Mouse (Mus musculus): ENCODE measurements around the gene A730049H05Rik.

Gene A730049H05Rik

GRCm38 (mm10) chr6:92816311-92816751 is at the start of gene A730049H05Rik:
TSS of gene A730049H05Rik (plus strand) at chr6:92816478.
- DNase-seq (ENCODE audit: low spot score) = no peak

DNA sequence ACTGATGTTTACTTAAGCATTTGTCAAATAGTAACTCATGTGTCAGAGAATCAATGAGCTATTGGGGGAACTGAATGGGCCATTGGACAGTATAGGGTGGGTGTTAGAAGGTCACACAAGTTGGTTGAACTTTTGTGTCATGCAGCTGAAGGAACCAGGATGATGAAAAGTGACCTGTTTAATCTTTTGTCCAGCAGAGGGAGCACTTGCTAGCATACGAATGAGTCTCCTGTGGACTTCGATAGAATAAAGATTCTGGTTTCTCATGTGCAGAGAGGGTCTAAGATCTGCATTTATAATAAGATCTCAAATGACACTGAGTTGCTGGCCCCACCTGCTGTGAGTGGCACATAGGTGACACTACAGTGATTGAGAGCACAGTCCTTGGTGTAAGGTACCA is 39.9 kb upstream of the A730049H05Rik start:
- no peak for DNase-seq (ENCODE audit: low spot score)

- DNase-seq (ENCODE audit: low spot score) = no peak
These were observed 36.9 kb upstream of the A730049H05Rik start for GRCm38 (mm10) chr6:92779140-92779934.

DNA sequence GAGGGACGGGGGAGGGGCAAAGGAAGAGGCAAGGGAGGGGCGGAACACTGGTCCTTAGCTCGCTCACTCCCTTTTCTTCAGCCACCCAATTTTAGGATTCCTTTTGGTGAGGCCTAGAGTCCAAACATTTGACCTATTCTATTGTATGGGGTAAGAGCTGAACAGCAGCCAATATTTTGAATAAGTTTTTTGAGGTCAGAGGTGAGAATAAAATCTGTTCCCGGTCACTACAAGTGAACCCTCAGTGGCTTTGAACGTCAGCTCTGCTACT is 36.4 kb upstream of the A730049H05Rik start:
- no peak for DNase-seq (ENCODE audit: low spot score)

DNA sequence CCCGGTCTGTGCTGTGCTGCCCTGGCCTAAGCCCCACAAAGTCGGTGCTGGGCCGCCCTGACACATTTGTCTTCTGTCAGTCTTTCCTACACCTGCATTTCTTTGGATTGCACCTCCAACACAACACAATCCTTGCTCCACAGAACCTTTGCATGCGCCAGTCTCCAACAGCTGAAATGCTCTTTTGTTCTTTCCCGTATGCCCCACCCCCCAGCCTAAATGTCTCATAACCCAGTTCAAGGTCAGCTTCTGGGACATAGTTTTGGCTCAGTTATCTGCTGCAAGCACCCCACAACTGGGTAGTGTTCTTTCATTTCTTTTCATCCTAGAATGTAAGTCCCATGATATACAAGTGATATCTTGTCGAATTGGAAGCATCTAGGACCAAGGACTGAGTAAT is 34.8 kb upstream of the A730049H05Rik start:
- DNase-seq (ENCODE audit: low spot score) = no peak

DNA sequence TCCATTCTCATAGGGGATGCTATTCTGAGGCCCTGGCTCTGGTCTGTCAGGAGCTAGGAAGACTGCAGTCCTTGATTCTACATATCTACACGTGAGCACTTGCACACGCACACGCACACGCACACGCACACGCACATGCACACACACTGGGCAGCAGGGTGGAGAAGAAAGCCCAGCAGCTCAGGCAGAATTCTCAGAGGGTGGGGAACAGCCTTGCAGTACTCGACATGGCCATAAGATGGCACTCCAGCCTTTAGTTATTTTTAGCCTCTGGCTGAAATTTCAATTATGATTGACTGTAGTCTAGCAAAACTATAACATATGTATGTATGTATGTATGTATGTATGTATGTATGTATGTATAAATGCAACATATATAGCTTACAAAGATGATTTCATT is 31.5 kb upstream of the A730049H05Rik start:
- DNase-seq (ENCODE audit: low spot score) = peak; percentile 37

DNA sequence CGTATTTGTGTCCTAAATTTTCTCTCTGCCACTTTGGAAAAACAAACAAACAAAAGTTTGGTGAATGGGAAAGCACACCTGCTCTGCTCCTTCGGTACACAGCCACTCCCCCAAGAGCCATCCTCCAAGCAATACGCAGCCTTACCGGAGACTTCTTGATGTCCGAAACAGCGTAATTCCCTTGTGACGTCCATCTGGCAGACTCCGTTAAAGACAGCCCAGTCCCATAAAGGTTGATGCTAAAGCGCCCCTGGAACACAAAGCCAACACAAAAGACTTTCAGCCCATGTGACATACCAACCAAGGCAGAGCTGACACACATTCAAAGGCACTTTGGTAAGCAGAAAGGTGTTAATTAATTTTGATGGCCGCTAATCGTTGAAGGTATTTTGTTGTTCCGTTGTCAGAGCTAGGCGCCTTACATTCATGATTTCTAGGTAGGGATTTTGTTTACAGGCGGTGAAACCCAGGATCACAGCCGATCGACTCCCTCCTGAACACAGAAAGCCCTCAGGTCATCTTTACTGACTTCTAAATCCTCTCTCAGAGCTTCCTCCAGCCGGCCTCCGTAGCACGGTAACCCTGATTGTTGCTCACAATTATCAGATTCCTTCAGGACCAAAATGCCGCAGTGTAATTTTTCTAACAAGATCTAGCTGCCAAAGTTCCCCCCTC is 29.4 kb upstream of the A730049H05Rik start:
- DNase-seq (ENCODE audit: low spot score) = no peak

- DNase-seq (ENCODE audit: low spot score) = peak; percentile 87
These were observed 28.9 kb upstream of the A730049H05Rik start for GRCm38 (mm10) chr6:92787376-92787712.

GRCm38 (mm10) chr6:92793804-92794203 is 22.5 kb upstream of the A730049H05Rik start:
- no peak for DNase-seq (ENCODE audit: low spot score)

- DNase-seq (ENCODE audit: low spot score) = no peak
These were observed 14.8 kb upstream of the A730049H05Rik start for GRCm38 (mm10) chr6:92801462-92801861.

DNA sequence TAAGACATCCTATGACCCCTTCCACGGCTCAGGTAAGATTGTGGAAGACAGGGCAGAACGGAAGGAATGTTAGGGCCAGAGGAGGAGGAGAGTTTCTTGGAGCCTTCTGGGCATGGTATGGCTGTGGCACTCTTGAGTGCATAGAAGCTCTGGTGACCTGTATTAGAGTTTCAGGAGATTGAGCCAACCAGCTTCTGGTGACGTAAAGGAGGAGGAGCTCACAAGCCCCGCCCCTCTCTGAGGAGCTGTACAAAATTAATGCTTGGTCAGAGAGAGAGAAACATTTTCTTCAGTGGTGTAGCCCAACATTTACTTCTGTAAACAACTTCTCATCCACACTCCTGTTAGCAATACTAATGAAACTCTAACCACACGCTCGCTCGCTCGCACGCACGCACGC is 13.9 kb upstream of the A730049H05Rik start:
- no peak for DNase-seq (ENCODE audit: low spot score)

DNA sequence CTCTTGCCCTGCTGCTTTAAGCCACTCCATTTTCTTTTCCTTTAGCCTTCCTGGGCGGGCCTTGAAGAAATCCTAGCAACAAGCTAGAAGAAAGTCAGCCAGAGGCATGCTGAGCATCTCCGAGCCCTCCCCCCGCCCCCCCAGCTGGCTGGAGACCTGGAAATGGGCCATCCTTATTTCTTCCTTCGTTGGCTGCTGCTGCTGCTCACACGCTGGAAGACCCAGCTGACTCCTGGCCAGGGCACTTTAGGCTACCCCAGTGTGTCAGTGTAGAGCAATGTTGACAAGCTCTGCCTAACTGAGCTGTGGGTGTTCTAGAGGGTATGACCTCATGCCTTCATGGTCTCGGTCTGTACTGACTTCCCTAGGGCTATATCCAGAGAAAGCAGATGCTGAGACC is 13.1 kb upstream of the A730049H05Rik start:
- no peak for DNase-seq (ENCODE audit: low spot score)

GRCm38 (mm10) chr6:92804254-92804971 is 11.9 kb upstream of the A730049H05Rik start:
- no peak for DNase-seq (ENCODE audit: low spot score)

DNA sequence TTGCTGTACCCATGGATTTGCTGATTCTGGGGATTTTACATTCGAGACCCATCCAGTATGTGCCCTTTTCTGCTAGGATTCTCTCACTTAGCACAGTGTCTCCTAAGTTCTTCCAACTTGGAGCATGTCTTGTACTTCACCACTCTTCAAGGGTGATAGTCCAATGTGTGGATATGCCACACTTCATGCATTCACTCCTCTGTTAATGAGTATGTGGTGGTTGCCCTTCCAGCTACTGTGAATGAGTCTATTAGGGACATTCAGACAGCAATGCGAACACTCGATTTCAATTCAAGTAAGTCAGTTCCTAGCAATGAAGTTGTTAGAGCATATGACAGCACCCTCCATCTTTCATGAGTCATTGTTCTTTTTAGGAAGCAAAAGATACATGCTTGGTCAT is 6.5 kb upstream of the A730049H05Rik start:
- no peak for DNase-seq (ENCODE audit: low spot score)

GRCm38 (mm10) chr6:92810628-92811027 is 5.7 kb upstream of the A730049H05Rik start:
- DNase-seq (ENCODE audit: low spot score) = no peak

GRCm38 (mm10) chr6:92811566-92811965 is 4.7 kb upstream of the A730049H05Rik start:
- DNase-seq (ENCODE audit: low spot score) = no peak

DNA sequence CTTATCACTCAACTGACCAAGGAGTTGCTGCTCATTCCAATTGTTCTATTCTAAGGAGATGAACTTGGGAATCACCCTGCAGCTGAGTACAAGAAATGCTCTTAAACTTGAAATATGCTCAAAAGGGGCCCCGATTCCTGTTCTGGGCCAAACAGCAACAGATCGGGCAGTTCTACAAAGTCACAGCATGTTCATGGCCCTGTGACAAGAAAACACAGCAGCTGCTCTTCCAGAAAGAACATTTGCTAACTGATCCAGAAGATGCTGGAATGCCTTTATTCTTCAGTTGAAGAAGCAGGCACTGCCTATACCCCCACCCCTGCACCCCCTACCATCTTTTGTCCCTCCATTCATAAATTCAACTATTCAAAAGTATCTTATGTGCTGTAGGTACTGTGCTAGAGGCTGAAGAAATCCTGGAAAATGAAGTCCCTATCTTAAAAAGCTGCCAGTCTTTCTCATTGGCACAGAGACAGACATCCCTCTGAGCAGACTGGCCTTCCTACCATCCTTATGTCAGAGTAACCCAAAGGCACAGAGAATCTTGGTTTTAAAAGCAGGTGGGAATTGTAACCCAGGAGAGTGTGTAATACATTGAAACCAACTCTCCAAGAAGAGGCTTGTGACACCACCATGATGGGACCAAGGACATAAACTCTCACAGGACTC is 3.4 kb upstream of the A730049H05Rik start:
- no peak for DNase-seq (ENCODE audit: low spot score)

DNA sequence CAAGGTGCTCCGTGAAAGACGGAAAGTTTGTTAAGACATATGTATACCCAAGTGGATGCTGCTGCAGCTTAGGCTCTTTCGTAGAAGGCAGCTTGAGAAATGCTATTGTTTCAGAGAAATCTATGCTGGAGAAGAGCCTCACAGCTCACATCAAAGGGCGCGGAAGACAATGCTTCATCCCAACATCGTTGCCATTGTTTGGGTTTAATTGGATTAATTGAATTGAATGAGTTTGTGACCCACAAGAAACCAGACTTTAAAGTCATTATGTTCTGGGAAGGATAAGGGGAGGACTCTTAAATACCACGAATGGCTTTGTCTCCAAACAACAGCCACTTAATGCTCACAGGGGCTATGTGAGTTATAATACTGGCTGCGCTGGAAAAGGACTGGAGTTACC is 1.4 kb downstream of the A730049H05Rik start:
- DNase-seq (ENCODE audit: low spot score) = no peak

- DNase-seq (ENCODE audit: low spot score) = no peak
These were observed 5.3 kb downstream of the A730049H05Rik start for GRCm38 (mm10) chr6:92821606-92822005.

- no peak for DNase-seq (ENCODE audit: low spot score)
These were observed 5.7 kb downstream of the A730049H05Rik start for GRCm38 (mm10) chr6:92822006-92822405.

DNA sequence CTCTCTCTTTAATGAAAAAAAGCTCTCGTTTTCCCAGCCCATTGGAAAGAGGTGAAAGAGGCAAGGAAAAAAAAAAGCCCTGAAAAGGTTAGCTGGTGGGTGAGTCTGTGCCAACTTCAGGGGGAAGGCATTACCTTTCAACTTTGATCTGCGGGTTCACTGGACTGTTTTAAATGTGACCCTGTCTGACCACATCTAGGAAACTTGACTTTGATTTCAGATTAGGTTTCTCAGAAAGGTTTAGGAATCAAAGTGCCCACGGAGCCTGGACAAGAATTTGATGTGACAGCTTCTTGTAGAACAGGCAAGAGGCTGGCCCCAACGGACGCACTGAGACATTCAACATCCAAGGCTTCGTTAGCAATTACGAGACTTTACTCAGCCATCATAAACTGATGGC is 7.7 kb downstream of the A730049H05Rik start:
- DNase-seq (ENCODE audit: low spot score) = no peak

DNA sequence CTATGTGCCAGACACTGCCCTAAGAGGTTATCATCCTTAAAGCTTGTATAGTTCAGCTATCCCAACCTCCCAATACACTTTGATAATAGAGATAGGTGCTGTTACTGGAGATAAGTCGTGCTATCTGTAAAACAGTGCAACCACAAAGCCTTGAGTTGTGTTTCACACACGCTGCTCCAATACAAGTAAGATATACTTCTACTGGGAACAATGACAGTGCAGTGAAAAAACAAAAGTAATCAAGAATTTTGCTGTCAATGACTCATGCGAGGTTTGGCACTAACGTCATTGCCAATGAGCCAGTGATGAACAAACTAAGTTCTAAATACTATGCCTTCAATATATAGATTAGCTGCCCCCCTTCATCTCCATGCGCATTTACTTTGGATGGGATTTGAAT is 10.3 kb downstream of the A730049H05Rik start:
- DNase-seq (ENCODE audit: low spot score) = no peak

DNA sequence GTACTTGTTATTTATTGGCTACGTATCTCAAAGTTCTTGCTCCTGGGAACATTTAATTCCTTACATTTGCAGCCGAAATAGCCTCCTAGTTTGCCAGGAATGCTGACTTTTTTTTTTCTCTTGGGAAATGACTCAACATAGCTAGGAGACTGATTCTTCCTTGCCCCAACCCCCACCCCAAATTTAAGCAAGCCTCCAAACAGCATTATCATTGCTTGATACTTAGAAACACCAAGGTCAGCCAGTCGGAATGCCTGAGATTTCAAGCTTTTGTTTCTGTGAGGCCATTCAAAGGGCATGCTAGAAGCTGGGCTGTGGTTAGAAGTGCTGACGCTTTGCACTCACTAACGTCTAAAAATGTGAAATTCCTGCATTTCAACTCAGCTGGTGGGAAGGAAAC is 11.1 kb downstream of the A730049H05Rik start:
- DNase-seq (ENCODE audit: low spot score) = no peak
